9 mouse cellular contexts compared by ENCODE assay signal in the genomic region with DNA sequence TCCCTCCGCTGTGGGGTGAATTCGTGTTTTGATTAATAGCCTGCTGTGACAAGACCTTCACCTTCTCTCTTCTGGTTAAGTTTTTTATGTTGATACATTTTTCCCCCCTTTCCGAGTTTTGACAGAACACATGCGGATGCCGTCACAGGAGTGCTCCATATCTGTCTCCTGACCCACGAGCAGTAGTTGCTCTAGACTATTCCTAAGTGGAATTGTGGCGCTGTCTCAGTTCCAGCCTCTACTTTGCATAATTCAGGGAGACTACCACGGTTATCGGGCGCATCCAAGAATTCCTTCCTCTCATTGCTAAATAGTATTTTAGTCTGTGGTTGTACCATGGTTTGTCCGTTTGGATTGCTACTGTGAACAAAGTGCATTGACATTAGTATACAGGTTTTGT.
DNase-seq lines count a peak whose midpoint lies in the region; ATAC-seq lines count a peak whose summit lies in the region.
"Had no signal": no experiment of that assay in that cellular context is flagged by ENCODE, and none has a peak within 500 bp of the region (broad histone marks: within the 10 kb centered on the region; RNA-seq: fewer than 3 reads in every experiment).

No protein-coding gene starts in this region.

- no peak overlapping the region for H3K4me3 ChIP-seq in heart, embryonic 13.5 days
- no peak overlapping the region for H3K4me3 ChIP-seq in midbrain, embryonic 14.5 days (replicated peaks; ENCODE audit: low read depth, low read length)
- H3K4me3 ChIP-seq in midbrain, embryonic 10.5 days: no peak overlapping the region
- no peak overlapping the region for H3K4me3 ChIP-seq in hindbrain, embryonic 14.5 days (replicated peaks; ENCODE audit: low read length)
- no peak overlapping the region for H3K4me3 ChIP-seq in stomach, embryonic 16.5 days (replicated peaks; ENCODE audit: low read length)

- DNase-seq in heart, adult 18-20 months: no peak
- peak; percentile 23 for DNase-seq in midbrain, embryonic 14.5 days
- no peak for DNase-seq in midbrain, embryonic 10.5 days (ENCODE audit: low spot score)
- no peak for DNase-seq in hindbrain, embryonic 14.5 days (ENCODE audit: low spot score)
- DNase-seq in adrenal gland, adult 18-20 months (ENCODE audit: low spot score in 2 of 2): no peak
- DNase-seq: cerebellum, postnatal 14 days; lung, adult 2 months had no signal

- peak overlapping the region; percentile 93 for H3K27ac ChIP-seq in heart, embryonic 13.5 days (replicated peaks)
- no peak overlapping the region for H3K27ac ChIP-seq in midbrain, embryonic 14.5 days (replicated peaks; ENCODE audit: low read depth, low read length)
- no peak overlapping the region for H3K27ac ChIP-seq in midbrain, embryonic 10.5 days (replicated peaks)
- H3K27ac ChIP-seq in hindbrain, embryonic 14.5 days: no peak overlapping the region
- H3K27ac ChIP-seq in stomach, embryonic 16.5 days (ENCODE audit: low read length): peak overlapping the region; percentile 79

- H3K4me1 ChIP-seq in heart, embryonic 13.5 days: peaks cover 62% of the 10 kb centered on the region
- H3K4me1 ChIP-seq in midbrain, embryonic 14.5 days (ENCODE audit: control insufficient read depth, insufficient read depth, low read length): peaks cover 29% of the 10 kb centered on the region
- peaks cover 28% of the 10 kb centered on the region for H3K4me1 ChIP-seq in midbrain, embryonic 10.5 days
- peaks cover 20% of the 10 kb centered on the region for H3K4me1 ChIP-seq in hindbrain, embryonic 14.5 days (replicated peaks; ENCODE audit: control insufficient read depth, insufficient read depth, low read length)
- H3K4me1 ChIP-seq in stomach, embryonic 16.5 days (ENCODE audit: control insufficient read depth, insufficient read depth, low read length): peaks cover 37% of the 10 kb centered on the region

- 58% methylated on average over 11 of the region's 11 CpGs for WGBS in heart, embryonic 13.5 days
- 69% methylated on average over 11 of the region's 11 CpGs for WGBS in midbrain, embryonic 14.5 days
- 75% methylated on average over 11 of the region's 11 CpGs for WGBS in midbrain, embryonic 10.5 days
- WGBS in hindbrain, embryonic 14.5 days: 60% methylated on average over 11 of the region's 11 CpGs
- 51% methylated on average over 11 of the region's 11 CpGs for WGBS in stomach, embryonic 16.5 days

- H3K27me3 ChIP-seq in heart, embryonic 13.5 days (replicated peaks): no peaks in the 10 kb centered on the region
- H3K27me3 ChIP-seq in midbrain, embryonic 14.5 days (ENCODE audit: control insufficient read depth, insufficient read depth, low read length): no peaks in the 10 kb centered on the region
- peaks cover 11% of the 10 kb centered on the region; the same call in 1 of the 2 replicates for H3K27me3 ChIP-seq in midbrain, embryonic 10.5 days (ENCODE audit: low read depth, poor library complexity, severe bottlenecking)
- no peaks in the 10 kb centered on the region for H3K27me3 ChIP-seq in hindbrain, embryonic 14.5 days (ENCODE audit: control insufficient read depth, insufficient read depth, low read length)
- H3K27me3 ChIP-seq in stomach, embryonic 16.5 days (ENCODE audit: control insufficient read depth, insufficient read depth, low read length): no peaks in the 10 kb centered on the region

- H3K4me2 ChIP-seq in heart, embryonic 13.5 days: peak overlapping the region; percentile 55
- H3K4me2 ChIP-seq in midbrain, embryonic 14.5 days (ENCODE audit: low read length): peak overlapping the region; percentile 37
- H3K4me2 ChIP-seq in hindbrain, embryonic 14.5 days (replicated peaks): peak overlapping the region; percentile 16; the same call in 1 of the 2 replicates
- 0 out of 2 replicates have a peak overlapping the region, but pooled peaks have one; percentile 22 for H3K4me2 ChIP-seq in stomach, embryonic 16.5 days (ENCODE audit: low read depth, low read length)

- ATAC-seq in heart, embryonic 13.5 days (ENCODE audit: extremely low read depth, insufficient number of reproducible peaks, low FRiP score, low TSS enrichment): no peak
- no peak for ATAC-seq in midbrain, embryonic 14.5 days (ENCODE audit: low FRiP score, low TSS enrichment)
- no peak for ATAC-seq in hindbrain, embryonic 14.5 days (ENCODE audit: low FRiP score)
- no peak for ATAC-seq in stomach, embryonic 16.5 days (ENCODE audit: insufficient read depth, low FRiP score)

- H3K9ac ChIP-seq in heart, embryonic 13.5 days: no peak overlapping the region
- H3K9ac ChIP-seq in midbrain, embryonic 14.5 days (replicated peaks; ENCODE audit: low read length): no peak overlapping the region; the same call in 1 of the 2 replicates
- no peak overlapping the region for H3K9ac ChIP-seq in hindbrain, embryonic 14.5 days
- H3K9ac ChIP-seq in stomach, embryonic 16.5 days (ENCODE audit: low read length): no peak overlapping the region

- H3K36me3 ChIP-seq in heart, embryonic 13.5 days: no peaks in the 10 kb centered on the region
- H3K36me3 ChIP-seq in midbrain, embryonic 14.5 days (ENCODE audit: control insufficient read depth, insufficient read depth, low read length): no peaks in the 10 kb centered on the region
- H3K36me3 ChIP-seq in midbrain, embryonic 10.5 days: no peaks in the 10 kb centered on the region
- no peaks in the 10 kb centered on the region for H3K36me3 ChIP-seq in hindbrain, embryonic 14.5 days (replicated peaks; ENCODE audit: control insufficient read depth, insufficient read depth)
- H3K36me3 ChIP-seq in stomach, embryonic 16.5 days (ENCODE audit: control insufficient read depth, insufficient read depth, low read length): no peaks in the 10 kb centered on the region

- no peaks in the 10 kb centered on the region for H3K9me3 ChIP-seq in heart, embryonic 13.5 days
- no peaks in the 10 kb centered on the region for H3K9me3 ChIP-seq in midbrain, embryonic 14.5 days (ENCODE audit: control insufficient read depth, low read length)
- no peaks in the 10 kb centered on the region for H3K9me3 ChIP-seq in midbrain, embryonic 10.5 days (replicated peaks)
- no peaks in the 10 kb centered on the region for H3K9me3 ChIP-seq in hindbrain, embryonic 14.5 days (ENCODE audit: control insufficient read depth, low read length)
- no peaks in the 10 kb centered on the region for H3K9me3 ChIP-seq in stomach, embryonic 16.5 days (replicated peaks; ENCODE audit: control insufficient read depth, low read length)

Comparison
In these comparisons a context has a peak if more than half of its experiments do, and no peak if none do; other contexts are left out.
1. H3K27ac ChIP-seq: peak in heart, embryonic 13.5 days (single experiment) and stomach, embryonic 16.5 days (single experiment); none in midbrain, embryonic 14.5 days (single experiment), midbrain, embryonic 10.5 days (single experiment) and hindbrain, embryonic 14.5 days (single experiment).
2. Peak in every context shown above with its lines, with median percentiles within 50 percentile points of each other: H3K4me2 ChIP-seq.